Mouse (Mus musculus): ENCODE results near the gene Wwox.

The Wwox gene

DNA sequence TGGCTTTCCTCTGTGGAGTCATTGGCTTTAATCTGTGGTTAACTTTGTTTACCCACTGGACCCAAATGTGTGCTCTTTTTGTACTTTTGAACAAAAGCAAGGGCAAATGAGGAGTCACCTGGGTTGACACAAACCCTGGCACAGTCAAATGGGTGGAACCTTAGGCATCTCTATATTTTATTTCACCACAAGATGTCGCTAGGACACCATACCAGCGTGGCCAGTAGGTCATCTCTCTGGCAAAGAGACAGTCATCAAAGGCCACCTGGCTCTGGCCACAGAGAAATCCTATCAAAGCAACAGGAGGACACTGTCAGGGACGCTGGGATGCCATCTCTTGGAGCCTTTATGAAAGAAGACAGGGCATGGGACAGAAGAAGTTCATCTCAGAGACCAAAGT is 101.7 kb downstream of the Wwox start:
- DNase-seq (ENCODE audit: low spot score): peak; percentile 3

DNA sequence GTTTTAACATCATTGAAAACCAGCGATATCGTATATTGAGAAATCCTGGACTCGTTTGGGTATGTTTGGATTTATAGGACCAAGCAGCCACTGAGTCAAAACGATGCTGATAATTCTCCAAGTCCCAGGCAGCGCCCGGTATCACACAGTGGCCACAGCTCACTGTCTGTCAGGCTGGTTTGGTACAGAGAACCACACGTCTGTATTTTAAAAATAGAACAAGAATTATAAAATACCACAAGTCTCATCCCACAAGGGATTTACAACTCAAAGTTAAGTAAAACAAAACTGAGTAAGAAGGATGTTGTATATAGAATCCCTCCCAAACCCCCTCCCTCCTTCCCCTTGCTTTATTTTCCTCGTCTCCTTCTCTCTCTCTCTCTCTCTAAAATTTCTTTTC is 108.9 kb downstream of the Wwox start:
- DNase-seq (ENCODE audit: low spot score): no peak

DNA sequence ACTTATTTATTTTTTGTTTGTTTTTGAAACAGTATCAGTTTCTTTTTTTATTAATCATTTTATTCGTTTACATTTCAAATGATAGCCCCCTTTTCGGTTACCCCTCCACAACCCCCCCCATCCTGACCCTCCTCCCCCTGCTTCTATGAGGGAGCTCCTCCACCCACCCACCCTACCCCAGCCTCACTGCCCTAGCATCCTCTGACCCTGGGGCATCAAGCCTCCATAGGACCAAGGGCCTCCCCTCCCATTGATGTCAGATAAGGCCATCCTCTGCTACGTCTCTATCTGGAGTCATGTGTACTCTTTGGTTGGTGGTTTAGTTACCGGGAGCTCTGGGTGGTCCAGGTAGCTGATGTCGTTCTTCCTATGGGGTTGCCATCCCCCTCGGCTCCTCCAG is 109.4 kb downstream of the Wwox start:
- DNase-seq (ENCODE audit: low spot score): no peak

DNA sequence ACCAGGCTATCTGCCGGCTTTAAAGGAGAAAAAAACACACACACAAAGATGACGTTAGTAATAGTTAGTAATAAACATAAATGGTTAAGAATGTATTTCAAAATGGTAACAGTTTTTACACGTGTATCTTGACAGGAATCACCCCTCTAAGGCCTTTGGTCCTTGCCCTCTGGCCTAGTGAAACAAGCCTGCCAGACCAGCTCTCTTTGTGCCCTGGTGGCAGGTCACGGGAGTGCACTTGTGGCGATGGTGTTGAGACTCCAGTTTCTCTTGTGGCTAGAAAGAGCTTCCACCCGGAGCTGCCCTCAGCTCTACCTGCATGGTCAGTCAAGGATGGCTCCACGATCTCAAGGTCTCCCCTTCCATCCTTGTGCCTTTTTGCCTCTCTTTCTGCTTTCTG is 110.6 kb downstream of the Wwox start:
- DNase-seq (ENCODE audit: low spot score): no peak

DNA sequence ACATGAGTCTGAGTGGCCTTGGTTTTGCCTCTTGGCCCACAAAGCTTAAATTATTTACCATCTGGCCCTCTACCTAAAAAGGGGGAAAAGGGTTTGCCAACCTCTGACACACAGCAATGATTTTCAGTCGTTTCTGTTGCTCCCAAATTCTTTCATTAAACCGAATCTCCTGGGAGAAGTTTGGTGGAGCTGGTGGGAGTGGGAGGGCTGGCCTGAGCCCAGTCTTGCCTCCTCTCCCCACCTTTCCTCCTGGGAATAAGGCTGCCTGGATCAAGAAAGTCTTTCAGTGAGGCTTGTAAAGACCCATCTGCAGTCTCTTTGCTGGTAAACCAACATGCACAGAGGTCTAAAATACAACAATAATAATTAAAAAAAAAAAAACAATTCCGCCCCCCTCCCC is 113.2 kb downstream of the Wwox start:
- DNase-seq (ENCODE audit: low spot score): no peak

DNA sequence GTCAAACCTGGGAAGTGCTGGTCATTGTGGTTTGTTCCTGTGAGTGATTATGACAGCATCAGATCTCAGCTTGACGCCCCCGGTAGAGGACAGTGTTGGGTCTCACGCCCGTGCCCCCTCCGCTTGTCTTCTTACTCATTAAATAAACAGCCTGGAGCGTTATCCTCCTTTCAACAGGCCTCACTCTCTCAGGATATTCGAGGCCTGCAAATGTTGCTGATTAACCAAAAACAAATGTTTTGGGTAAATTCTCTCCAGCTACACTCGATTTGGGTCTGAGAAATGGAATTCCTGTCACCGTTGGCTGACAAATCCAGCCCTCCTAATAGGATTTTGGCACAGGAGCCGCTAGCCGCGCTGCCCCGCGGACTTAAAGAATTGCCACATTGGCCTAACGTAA is 115.5 kb downstream of the Wwox start:
- no peak for DNase-seq (ENCODE audit: low spot score)

DNA sequence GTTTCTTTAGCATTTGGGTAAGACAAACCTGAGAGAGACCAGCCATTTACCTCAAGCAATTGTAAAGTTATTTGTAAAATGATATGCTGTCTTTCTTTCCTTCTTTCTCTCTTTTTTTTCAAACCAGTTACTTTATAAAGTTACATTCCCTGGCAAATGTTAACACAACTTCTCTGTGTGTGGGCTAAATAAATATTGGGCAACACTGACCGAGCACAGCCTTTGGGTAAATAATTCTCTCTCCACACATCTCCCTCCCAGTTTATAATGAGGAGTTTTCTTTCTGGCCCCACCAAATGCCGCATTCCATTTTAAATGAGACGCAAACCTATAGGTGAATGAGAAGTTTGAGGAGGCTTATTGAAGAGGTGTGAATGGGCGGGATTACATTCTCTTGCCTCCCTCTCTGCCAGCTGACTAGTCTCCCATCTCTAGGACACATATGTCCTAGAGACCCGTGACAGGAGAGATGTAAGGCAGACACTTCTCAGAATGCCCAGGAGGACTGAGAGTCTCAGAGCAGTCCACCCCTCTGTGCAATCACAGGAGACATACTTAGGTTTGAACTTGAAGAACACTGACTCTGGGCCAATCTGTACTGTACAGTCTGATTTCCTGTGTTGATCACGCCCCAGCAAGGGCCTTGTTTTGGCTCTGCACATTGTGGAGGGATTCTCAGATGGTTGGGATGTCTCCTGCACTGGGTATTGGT is 116.2 kb downstream of the Wwox start:
- DNase-seq (ENCODE audit: low spot score): no peak

DNA sequence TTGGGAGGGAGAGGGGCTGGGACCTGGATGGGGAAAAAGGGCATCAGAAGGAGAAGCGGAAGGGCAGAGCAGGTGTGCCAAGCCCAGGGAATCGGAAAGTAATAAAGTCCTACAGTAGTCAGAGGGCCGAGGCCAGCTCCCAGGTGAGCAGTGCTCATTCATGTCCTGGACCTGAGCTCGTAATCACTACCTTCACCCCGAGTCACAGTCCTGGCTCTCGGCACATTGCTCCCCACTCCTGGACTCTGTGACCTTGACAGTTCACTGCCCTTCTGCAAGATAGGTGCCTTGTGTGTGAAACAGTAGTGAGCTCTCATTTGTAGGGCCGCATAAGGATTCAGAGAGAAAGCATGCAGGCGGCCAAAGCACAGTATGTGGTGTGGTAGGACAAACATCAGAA is 121.7 kb downstream of the Wwox start:
- no peak for DNase-seq (ENCODE audit: low spot score)

DNA sequence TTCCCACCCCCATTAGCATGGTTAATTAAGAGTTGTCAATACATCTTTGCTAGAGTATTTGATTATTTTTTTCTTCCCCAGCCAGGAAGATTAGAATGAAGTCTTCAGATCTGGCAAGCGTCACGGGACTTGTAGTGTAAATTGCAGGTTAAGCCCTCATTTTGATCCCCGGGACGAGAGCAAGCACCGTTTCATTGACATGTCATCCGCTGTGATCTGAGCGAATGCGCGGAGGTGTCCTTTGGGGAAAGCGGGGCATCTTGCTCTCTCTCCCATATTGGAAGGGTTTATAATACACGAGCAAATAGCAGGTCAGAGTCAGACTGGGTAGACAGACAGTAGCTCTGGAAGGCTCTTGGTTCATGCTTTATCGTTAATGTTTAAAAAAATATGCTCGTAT is 123.0 kb downstream of the Wwox start:
- no peak for DNase-seq (ENCODE audit: low spot score)

DNA sequence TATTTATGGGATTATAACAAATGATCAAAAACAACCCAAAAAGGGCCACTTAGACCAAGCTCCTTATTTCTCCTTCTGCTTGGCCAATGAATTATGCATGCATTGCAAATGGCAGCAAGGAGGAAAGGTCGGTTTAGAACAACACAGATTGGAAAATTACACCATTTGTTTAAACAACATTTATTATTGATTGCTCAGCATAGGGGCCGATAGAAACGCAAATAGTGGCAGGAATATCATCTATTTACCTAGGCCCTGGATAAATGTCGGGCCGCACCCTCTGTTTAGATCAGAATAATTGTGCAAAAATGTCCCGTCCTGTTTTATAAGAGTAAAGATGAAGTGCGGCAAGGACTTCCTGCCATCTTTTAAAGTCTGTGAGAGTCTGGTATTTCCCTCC is 123.9 kb downstream of the Wwox start:
- no peak for DNase-seq (ENCODE audit: low spot score)

DNA sequence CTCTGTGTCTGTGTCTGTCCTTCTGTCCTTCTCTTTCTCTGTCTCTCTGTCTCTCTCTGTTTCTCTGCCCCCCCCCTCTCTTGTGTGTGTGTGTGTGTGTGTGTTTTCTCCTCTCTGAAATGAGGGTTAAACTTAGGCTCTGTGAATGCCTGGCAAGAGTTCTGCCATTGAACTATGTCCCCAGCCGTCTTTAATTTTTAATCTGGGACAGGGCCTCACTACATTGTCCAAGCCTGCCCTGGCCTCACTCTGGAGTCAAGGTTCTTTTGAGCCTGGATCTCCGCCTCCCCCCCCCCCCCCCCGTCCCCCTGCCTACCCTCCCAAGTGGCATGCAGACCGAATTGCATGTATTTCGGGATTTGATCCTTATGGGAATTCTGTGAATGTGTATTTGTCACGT is 124.6 kb downstream of the Wwox start:
- no peak for DNase-seq (ENCODE audit: low spot score)

DNA sequence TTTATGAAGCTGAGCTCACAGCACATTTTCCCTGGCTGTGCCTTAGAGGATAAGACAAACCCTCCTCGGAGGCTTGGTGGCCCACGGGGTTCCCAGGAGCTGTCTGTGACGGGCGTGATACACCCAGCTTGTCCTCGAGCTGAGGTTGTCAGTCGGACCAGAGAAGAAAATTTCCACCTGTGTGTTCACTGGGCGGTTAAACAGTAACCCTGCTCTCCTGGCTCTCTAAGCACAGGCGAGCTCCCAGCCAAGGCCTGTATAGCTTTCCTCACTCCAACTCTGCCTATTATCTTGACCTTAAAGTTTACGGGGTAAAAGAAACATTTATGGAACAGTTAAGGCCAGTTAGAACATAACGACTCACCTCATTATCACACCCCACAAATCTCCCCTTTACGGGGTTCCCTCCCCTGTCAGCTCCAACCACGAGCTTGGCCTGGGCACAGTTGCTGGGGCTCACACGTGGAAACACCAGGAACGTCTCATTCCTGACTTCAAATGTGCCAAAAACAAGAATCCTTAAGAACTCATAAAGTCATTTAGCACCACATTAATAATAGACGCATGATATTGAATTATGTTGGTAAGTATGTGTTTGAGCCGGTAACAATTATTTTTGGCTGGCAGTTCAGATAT is 129.2 kb downstream of the Wwox start:
- no peak for DNase-seq (ENCODE audit: low spot score)

DNA sequence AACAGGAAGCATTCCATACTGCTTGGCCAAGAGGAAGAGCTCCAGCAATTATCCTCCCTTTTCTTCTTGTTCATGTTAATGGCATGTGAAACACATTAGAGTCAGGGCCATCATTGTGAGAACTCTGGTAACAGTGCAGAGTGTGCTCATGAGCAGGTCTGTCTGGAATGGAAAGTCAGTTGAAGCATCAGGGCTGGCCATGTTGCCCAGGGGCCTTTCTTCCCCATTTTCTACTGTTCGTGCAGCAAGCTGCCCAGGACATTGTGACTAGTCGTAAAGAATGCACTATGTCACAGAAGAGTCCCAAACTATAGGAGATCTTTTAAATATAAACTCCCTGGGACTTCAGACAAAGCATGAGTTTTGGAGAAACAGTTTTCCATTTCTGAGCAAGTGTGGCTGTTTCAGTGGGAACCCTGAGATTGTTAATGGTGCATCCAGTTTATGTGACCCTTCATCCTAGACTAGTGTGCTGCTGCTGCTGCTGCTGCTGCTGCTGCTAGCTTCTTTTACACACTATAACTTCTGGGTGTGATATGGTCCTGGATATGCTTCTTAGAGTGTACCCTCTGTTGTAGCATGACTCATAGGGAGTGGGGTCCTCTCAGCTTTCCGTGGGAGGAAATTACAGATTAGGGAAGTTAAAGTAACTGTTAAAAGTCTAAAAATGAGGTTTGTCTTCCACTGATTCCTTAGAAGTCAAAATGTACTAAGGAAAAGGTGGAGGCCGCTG is 133.7 kb downstream of the Wwox start:
- no peak for DNase-seq (ENCODE audit: low spot score)

DNA sequence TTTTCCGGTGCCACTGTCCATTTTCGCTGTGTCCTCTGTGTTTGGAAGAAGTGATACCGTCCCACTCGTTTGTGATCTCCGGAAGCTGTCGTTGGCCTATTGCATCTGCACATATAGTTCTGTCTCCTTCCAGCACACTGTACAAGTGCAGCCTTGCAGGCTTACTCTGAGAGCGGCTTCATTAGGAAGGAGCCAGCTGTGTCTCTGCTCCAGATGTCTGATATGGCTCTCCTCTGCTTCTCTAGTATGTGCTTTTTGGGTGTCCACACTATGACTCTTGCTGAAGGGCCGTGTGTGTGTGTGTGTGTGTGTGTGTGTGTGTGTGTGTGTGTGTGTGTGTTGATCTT is 134.3 kb downstream of the Wwox start:
- no peak for DNase-seq (ENCODE audit: low spot score)

DNA sequence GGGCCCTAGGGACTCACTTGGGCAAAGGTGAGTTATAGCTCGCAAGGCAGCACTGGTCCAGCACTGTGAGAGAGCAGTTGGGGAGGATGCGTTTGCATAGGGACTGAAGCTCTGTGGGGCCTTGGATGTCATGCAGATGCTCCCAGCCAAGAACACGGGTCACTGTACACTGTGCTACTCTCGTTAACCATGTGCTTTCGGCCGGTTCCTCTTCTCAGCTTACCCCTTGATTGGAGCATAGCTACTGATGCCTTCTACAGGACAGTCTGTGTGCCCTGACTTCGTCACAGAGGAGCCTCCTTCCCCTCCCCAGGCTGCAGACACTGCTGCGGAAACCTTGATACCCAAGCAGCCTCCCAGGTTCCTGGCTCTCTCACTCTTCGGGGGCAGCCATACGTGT is 139.8 kb downstream of the Wwox start:
- DNase-seq (ENCODE audit: low spot score): no peak

DNA sequence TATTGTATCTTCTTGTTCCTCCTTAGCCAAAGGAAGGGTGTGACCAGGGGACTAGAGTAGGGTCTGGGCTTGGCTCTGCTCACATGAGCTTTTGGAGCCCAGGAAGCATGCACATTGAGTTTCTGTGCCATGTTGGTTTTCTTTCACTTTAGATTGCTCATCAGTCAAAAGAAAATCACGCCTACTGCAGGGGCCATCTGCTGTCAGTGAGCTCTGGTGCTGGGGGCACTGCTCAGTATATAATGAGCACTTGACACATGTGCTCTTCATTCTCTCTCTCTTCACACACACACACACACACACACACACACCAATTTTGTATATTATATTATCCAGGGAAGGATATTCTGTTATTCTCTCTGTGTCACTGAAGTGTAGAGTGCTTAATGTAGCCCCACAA is 141.2 kb downstream of the Wwox start:
- no peak for DNase-seq (ENCODE audit: low spot score)

DNA sequence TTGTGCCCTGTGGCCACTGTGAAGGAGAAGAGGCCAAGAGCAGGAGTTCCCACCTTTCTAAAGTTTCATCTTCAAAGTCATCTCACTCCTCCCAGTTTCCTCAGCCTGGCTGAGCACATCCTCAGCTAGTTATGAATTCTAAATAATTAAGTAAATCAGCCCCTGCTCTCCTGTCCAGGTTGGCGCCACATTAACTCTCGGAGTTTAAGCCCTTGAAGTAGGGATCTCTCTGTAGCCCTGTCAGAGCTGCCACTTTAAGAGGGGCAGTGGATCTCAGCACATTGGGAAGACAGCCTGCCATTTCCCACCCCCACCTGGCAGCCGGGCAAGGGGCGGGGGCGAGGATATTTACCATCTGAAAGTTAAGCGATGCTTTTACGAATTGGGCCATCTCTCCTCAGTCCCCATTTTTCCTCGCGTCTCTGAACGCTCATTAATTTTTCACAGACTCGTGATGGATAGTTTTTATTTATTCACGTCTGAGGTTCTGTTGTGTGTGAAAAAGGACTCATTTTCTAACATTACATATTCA is 150.9 kb downstream of the Wwox start:
- no peak for DNase-seq (ENCODE audit: low spot score)

DNA sequence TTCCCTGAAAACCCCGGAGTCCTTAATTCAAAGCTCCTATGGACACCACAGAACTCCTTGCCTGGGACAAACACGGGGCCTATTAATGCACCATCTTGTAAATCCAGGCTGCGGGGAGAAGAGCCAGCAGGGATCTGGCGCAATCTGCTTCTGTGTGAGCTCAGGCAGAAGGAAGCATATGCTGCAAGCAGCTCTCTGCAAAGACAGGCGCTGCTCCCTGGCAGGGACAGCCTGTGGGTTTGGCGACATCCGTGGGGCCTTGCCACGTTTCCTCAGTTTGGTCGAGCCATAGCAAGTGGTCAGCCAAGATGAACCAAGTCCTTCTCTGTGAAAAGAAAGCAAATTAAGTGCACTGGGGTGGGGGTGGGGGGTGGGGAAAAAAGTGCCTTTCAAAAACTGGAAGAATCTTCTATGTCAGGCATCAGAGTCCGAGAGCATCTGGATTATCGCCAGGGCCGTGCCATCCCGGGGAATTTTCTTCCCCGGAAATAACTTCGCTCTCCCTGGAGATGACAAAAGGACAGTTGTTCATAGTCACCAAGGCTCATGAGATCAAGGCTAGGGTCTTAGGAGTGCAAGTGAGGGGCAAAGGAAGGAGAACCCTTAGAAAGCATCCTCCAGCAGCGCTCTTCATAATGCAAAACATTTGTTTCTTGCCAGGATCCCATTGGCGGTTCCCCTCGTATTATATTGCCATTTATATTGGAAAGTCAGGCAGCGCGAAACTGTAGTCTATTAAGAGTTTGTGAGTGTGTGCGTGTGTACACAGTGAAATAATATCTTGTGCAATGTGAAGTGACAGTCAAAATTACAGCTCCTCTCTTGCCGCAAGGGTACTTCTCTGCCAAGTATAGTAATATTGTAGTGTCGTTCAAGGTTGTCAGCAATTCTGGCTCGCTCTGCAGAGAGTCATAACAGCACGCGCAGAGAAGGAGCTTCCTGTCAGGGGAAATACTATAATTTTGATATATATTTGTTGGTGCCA is 152.1 kb downstream of the Wwox start:
- no peak for DNase-seq (ENCODE audit: low spot score)

DNA sequence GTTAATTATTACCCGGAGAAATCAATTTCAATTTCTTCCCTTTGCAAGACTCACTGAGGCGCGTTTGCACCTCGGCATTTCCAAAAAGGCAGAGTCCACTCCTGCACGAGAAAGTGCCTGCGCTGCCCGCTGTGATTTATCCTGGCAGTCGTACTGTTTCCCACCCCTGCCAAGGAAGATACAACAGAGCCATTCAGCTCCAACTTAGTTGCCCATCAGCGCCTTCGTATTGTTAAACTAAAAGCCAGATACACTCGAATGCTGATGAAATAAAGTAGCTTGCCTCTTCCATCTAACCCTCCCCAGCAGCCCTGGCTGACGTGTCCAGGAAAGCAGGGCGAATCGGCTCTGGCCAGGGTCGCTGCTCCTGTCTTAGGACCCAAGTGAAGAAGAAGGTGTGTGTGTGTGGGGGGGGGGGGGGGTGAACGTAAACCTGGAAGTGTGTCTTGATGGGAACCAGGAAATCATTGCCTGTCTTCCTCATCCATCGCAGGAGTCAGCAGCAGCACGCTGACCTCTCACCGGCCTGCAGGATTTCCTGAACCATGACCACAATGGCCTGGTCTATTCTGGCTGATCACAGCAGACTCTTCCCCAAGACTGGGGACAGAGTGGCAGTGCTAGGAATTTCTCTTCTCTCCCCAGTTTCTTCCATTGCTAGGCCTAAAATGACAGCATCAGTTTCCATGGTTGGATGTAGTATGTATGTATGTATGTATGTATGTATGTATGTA is 154.1 kb downstream of the Wwox start:
- DNase-seq (ENCODE audit: low spot score): no peak

DNA sequence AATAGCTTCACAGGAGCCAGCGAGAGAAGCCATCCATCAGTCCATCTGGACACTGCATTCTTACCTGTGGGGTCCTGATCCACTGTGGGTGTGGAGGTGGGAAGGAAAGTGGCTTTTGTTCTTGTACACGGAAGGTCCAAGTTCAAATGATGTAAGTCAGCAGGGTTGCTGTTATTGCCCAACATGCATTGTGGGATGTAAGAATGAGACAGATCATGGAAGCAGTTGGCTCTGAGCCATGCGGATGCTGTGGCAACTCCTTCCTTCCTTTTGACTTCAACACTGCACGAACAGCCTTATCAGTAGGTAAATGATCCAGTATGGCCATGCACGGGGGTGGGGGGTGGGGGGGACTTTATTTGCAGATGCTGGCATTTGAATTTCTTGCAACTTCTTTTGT is 155.4 kb downstream of the Wwox start:
- no peak for DNase-seq (ENCODE audit: low spot score)

DNA sequence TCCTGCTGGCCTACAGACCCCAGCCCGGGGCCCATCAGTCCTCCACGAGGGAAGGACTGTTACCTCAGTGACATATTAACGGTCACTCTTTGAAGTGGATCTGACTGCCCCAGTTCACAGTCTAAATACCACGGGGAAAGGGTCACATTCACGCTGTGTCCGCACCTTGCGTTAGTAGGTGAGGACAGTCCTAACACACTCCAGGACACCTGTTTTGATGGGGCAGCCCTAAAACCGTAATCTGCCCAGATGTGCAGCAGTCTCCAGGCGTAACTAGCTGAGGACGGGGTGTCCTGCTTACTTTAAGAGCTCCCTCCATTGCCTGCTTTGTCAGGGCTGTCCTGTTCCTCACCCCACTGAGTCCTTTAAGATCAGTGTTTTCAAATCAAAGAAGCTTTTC is 160.1 kb downstream of the Wwox start:
- DNase-seq (ENCODE audit: low spot score): no peak

Data from c-Kit-positive CD71-positive TER-119-positive erythroid progenitor cells, embryonic 14.5 days (primary cell).